Mouse (Mus musculus) kidney, adult 2 months (tissue): ENCODE results near the gene Ift122. TPM values are rescaled to one million over a fixed set of nuclear protein-coding genes. Genes with fewer than 3 reads are reported as not detected.

Source experiments
- DNase-seq: peaks from one replicate; pipeline ENCODE4 v3.0.0; 2021
- H3K27ac ChIP-seq: fragments of 200-500 bp; 2 replicates; pipeline ENCODE4 v1.5.1; 2012; ENCODE audit warnings: low read depth, low read length, control low read depth, inconsistent platforms; ENCODE audit not compliant: insufficient read depth
- H3K27me3 ChIP-seq: fragments of 200-500 bp; replicated peaks from 2 replicates; pipeline ENCODE4 v1.6.1; 2012; ENCODE audit warnings: mild to moderate bottlenecking, moderate library complexity, low read length, inconsistent platforms; ENCODE audit not compliant: control insufficient read depth, insufficient read depth
- H3K36me3 ChIP-seq: fragments of 200-500 bp; 2 replicates; pipeline ENCODE4 v1.6.1; 2012; ENCODE audit warnings: mild to moderate bottlenecking, moderate library complexity, low read length, inconsistent platforms; ENCODE audit not compliant: control insufficient read depth, insufficient read depth
- H3K4me1 ChIP-seq: fragments of 200-500 bp; 2 replicates; pipeline ENCODE4 v1.6.1; 2011; ENCODE audit warnings: low read length; ENCODE audit not compliant: control insufficient read depth, insufficient read depth
- H3K4me3 ChIP-seq: fragments of 200-500 bp; 2 replicates; pipeline ENCODE4 v1.5.1; 2011; ENCODE audit warnings: mild to moderate bottlenecking, low read depth, low read length, control low read depth; ENCODE audit not compliant: insufficient read depth
- CTCF ChIP-seq: fragments of 200-500 bp; conservative IDR thresholded peaks from 2 replicates; pipeline ENCODE4 v1.5.1; 2011; ENCODE audit warnings: low read depth, mild to moderate bottlenecking, control low read depth, low read length, moderate library complexity, mixed read lengths; ENCODE audit not compliant: insufficient read depth, insufficient read length
- POLR2A ChIP-seq: fragments of 200-500 bp; IDR thresholded peaks from one replicate; pipeline ENCODE4 v1.6.1; 2011; ENCODE audit warnings: low read depth, low read length, control low read depth
- WGBS: fragments of 180-500 bp; shearing (Covaris S2); methylation state at CpG from one replicate; pipeline ENCODE4 v1.1.7; 2018; 5-methylcytosine and 5-hydroxymethylcytosine counted together
- polyA plus RNA-seq: library from polyadenylated mRNA; depleted of rRNA; stranded (reverse); fragments of >200 nt; gene quantifications from 2 replicates; pipeline ENCODE4 v1.2.3, GENCODE M21; 2012

Ift122 gene
- polyA plus RNA-seq, 1 experiment = 29.2 TPM

- no peak for DNase-seq
- no peak for TF ChIP-seq POLR2A
- TF ChIP-seq CTCF = no peak
- Histone ChIP-seq H3K4me1 (peaks cover 18% of the 10 kb centered on the region), H3K27me3 (no peaks in the 10 kb centered on the region), H3K4me3 (no peak overlapping the region), H3K27ac (no peak overlapping the region), H3K36me3 (no peaks in the 10 kb centered on the region)
- WGBS = 83% methylated on average over 4 of the region's 4 CpGs
Measured at GRCm38 (mm10) chr6:115955169-115955568, 101.9 kb downstream of the Ift122 start.

GRCm38 (mm10) chr6:115955664-115956063 lies 102.4 kb downstream of the Ift122 start:
- WGBS = 83% methylated on average over 11 of the region's 11 CpGs

DNA sequence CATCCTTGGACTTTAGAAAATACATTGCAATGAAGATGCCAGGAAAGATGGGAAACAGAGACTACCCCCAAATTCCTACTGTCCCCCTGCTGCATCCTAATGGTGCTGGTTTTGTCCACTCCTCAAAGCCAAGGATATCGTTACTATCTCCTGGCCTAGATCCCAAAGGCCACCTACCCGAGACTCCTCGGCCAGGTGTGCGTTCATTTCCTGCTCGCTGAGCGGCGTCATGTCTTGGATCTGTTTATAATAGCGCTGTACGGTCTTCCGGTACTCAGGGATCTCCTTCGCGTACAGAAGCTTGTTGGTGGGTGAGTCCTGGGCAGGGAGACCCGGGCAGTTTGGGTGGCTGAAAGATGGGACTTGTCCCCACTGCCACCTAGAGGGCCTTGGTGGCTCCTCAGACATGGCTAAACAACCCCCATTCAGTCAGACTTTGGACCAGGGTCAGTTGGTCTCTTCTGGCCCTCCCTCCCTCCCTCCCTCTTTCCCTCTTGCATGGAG lies 103.2 kb downstream of the Ift122 start:
- no peak for TF ChIP-seq POLR2A
- TF ChIP-seq CTCF = peak; percentile 31; the same call in 1 of the 2 replicates
- DNase-seq = no peak
- no peaks in the 10 kb centered on the region for H3K36me3 ChIP-seq
- H3K27ac ChIP-seq = peak overlapping the region; percentile 24; the same call in 1 of the 2 replicates
- no peaks in the 10 kb centered on the region for H3K27me3 ChIP-seq
- peak overlapping the region; percentile 12; the same call in 1 of the 2 replicates for H3K4me3 ChIP-seq
- WGBS = 56% methylated on average over 13 of the region's 13 CpGs
- H3K4me1 ChIP-seq = peaks cover 18% of the 10 kb centered on the region

More at GRCm38 (mm10) chr6:115955664-115956063, 102.4 kb downstream of the Ift122 start:
- Histone ChIP-seq H3K36me3 (no peaks in the 10 kb centered on the region), H3K4me1 (peaks cover 18% of the 10 kb centered on the region), H3K27me3 (no peaks in the 10 kb centered on the region), H3K4me3 (no peak overlapping the region), H3K27ac (no peak overlapping the region)
- TF ChIP-seq POLR2A (no peak), CTCF (no peak)
- no peak for DNase-seq

- DNase-seq = peak; percentile 78
- H3K36me3 ChIP-seq = no peaks in the 10 kb centered on the region
- WGBS = 18% methylated on average over 16 of the region's 16 CpGs
Measured at GRCm38 (mm10) chr6:115956922-115957601, 103.8 kb downstream of the Ift122 start.

DNA sequence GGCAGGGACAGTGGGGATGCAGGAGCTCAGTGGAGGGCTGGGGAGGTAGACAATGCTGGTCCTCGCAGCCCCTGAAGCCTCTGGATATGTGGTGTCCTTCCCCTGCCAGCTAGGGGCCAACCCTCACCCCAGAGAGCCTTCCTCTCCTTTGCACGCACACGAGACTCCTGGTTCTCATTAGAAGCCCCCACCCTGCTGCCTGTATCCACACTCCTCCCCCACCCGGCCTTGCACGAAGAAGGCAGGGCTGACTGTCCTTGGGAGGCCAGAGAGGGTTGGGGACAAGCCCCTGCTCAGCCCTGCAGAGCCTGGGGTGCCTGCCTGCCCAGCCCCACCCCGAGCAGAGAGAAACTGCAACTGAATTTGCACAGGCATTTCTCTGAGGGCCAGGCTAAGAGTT lies 104.4 kb downstream of the Ift122 start:
- H3K36me3 ChIP-seq = no peaks in the 10 kb centered on the region
- WGBS = 63% methylated on average over 6 of the region's 6 CpGs
- peaks cover 18% of the 10 kb centered on the region for H3K4me1 ChIP-seq
- TF ChIP-seq CTCF = no peak
- TF ChIP-seq POLR2A = no peak
- no peak overlapping the region for H3K4me3 ChIP-seq
- H3K27ac ChIP-seq = no peak overlapping the region
- no peaks in the 10 kb centered on the region for H3K27me3 ChIP-seq
- no peak for DNase-seq

More at GRCm38 (mm10) chr6:115956922-115957601, 103.8 kb downstream of the Ift122 start:
- H3K4me3 ChIP-seq = no peak overlapping the region
- peaks cover 18% of the 10 kb centered on the region for H3K4me1 ChIP-seq
- H3K27ac ChIP-seq = peak overlapping the region; percentile 69
- no peaks in the 10 kb centered on the region for H3K27me3 ChIP-seq
- TF ChIP-seq POLR2A (no peak), CTCF (no peak)

GRCm38 (mm10) chr6:115958445-115958844 lies 105.2 kb downstream of the Ift122 start:
- no peak for TF ChIP-seq POLR2A
- TF ChIP-seq CTCF = no peak
- H3K36me3 ChIP-seq = no peaks in the 10 kb centered on the region
- H3K4me1 ChIP-seq = peaks cover 18% of the 10 kb centered on the region
- no peaks in the 10 kb centered on the region for H3K27me3 ChIP-seq
- no peak for DNase-seq
- H3K4me3 ChIP-seq = no peak overlapping the region
- 84% methylated on average over 9 of the region's 9 CpGs for WGBS
- H3K27ac ChIP-seq = no peak overlapping the region; the same call in 1 of the 2 replicates

GRCm38 (mm10) chr6:115959151-115959691 lies 106.0 kb downstream of the Ift122 start:
- Histone ChIP-seq H3K36me3 (no peaks in the 10 kb centered on the region), H3K27ac (peak overlapping the region; percentile 48), H3K4me1 (peaks cover 18% of the 10 kb centered on the region), H3K4me3 (no peak overlapping the region), H3K27me3 (no peaks in the 10 kb centered on the region)
- DNase-seq = peak; percentile 93
- WGBS = 35% methylated on average over 7 of the region's 7 CpGs
- TF ChIP-seq CTCF (no peak), POLR2A (no peak)
